Mouse (Mus musculus): ENCODE measurements at regions not wholly inside any gene's neighbourhood (a gene's known extent, or its start where the extent isn't known, plus 50 kb on each side); places are given as distances from the start of the nearest gene placed in this dataset.
A peak's percentile ranks its signal among the peaks of the same experiment; 100 is the strongest.

DNA sequence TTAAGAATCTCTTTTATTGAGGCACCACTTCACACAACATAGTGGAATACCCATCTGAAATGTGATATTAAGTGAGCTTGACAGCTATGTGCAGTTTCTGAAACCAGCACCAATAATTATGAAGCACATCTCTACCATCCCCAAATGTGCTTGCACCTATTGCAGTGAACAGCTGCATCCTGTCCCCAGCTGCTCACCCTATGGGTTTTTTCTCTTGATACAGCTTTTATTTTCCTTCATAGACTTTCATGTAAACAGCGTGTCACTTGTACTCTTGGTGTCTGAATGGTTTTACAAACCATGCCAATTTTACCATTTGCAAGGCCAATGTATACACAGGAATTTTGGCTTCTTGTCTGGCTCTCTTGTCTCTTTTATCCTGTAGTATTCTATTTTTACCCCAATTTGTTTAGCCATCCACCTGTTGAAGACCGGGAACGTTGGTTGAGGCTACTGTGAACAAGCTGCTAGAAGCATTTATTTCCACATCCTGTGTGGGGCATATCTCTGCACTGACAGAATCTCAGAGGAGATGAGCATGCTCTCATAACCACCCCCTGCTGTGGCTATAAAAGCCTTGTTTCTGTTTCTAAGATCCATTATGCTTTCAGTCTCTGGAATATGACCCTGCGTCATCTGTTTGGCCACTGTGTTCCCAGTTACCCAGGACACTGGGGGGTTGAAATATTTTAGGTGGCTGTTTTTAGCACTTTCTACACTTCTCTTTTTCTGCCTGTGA lies 197.2 kb upstream of the Mmadhc start:
- no peak for DNase-seq (ENCODE audit: inconsistent age in 2 of 2, low spot score in 1 of 2)

DNA sequence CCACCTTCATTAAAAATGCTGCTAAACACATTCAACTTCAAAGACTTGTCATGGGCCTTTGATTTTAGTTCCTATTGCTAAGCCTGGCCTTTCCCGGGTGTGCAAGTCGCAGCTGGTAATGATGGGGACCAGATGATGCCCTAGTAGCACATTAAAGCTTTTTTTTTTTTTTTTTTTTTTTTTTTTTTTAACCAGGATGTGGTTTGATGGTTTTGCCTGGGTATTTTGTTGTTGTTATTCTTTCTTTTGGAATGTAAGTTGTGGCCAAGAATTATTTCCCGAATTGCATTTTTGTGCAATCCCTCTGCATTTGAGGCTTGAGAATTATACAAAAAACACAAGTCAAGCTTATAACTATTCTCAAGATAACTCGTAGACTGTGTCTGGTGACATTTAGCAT lies 167.2 kb upstream of the Mmadhc start:
- DNase-seq (ENCODE audit: inconsistent age in 2 of 2, low spot score in 1 of 2), result no peak

DNA sequence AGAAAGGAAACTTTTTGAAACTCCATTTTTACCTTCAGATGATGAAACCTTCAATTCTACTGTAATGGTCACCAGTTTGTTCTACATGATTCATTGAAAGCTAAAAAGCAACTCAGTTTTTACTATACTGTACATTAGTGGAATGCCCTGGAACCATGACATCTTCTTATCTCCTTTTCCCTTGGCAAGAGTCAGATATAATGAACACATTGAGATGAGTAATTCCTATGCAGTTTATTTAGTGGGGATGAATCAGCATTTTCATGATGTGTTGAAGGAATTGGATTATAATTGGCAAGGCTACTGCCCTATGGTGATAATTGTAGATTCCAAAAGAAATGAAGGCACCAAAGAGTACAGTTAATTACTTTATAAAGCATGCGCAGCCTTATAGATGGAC lies 165.8 kb upstream of the Mmadhc start:
- peak in 1 of 2 experiments; percentile 26 for DNase-seq (ENCODE audit: inconsistent age in 2 of 2, low spot score in 1 of 2)

DNA sequence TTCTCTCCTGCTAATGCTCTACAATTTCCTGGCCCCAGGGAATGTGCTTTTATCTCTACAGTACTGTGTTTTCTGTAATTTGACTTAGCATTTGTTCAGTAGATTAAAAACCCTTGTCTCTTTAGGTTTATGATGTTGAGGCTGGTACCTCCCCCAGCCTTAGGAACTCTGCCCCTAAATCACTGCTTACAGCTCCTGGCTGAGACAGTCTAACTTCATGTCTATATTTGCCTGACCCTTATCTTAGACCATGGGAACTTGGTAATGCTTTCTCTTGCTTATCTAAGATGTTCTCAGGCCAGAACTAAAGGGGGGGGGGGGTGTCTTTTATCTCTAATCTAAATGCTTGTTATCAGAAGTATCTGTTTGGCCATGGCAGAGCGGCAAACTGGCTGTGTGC lies 160.1 kb upstream of the Mmadhc start:
- DNase-seq (ENCODE audit: inconsistent age in 2 of 2, low spot score in 1 of 2), result no peak

DNA sequence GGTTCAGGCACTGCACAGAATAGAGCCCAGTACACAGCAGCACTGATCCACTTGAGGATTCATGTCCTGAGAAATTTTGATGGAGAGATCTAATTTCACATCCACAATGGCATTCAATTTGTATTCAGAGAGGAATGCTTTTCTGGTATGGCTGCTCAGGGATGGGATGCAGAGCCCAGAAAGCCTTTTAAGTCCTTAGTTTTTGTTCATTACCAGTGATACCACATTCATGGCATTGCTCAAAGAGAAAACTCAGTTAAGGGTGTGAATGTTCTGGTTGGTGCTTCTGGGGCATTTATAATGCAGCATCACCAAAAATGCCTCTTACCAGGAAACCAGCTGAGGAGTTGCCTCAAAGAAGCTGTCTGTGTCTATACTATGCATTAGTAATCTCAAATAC lies 151.5 kb upstream of the Mmadhc start:
- no peak for DNase-seq (ENCODE audit: inconsistent age in 2 of 2, low spot score in 1 of 2)

DNA sequence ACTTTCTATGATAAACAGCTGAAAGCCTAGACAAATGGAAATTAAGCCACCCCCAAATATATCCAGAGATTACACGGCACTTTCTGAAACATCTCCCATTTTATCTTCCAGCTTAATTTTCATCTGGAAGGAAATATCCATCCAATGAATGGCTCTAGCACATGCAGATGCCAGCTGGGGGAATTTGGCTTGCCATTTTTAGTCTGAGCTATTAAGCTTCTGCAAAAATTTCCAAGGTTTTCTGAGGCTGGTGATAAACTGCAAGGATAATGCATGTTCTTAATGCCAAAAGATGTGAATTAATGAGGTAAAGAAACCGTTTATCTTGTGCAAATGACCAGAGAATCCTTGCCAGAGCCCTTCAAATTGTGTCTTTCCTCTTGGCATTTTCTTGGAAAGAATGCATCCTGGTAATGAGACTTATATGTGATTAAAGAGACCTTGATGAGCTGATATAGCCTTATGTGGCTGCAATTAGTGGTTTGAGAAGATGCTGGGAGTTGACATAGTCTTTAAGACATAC lies 149.4 kb upstream of the Mmadhc start:
- DNase-seq (ENCODE audit: inconsistent age in 2 of 2, low spot score in 1 of 2), result no peak

DNA sequence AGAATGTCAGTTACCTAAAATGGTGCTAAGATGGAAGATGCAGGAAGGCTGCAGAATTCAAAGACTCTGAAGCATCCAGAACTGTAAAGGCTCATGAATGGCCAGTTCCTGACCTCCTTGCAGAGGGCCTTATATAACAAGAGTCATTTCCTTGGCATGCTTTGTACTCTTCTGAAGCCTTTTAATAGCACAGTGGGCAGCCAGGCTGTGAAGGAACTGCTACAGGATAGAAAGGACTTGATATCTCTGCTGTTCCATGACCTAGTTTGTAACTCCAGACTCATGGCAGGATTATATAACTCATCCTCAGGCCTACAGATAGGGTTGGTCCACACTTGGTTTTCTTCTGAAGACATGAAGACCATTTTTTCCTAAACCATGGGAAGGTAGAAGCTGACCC lies 143.7 kb upstream of the Mmadhc start:
- DNase-seq (ENCODE audit: inconsistent age in 2 of 2, low spot score in 1 of 2), result no peak

DNA sequence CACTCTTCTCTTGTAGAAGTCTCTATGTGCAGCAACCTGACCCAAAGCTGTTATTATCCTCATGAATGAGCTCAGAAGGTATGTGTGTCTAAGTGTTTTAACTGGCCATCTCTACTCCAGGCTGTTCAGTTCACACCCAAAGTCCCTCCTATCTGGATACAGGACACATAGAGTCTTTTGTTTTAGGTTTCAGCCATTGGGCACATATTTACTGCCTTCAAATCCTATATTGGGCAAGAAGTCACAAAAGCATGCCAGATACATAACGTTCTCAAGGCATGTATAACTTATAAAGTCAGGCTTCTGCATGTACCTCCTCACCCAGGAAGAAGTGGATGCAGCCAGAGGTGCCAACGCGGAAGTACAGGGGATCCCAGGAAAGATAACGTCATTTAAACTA lies 136.6 kb upstream of the Mmadhc start:
- no peak for DNase-seq (ENCODE audit: inconsistent age in 2 of 2, low spot score in 1 of 2)

DNA sequence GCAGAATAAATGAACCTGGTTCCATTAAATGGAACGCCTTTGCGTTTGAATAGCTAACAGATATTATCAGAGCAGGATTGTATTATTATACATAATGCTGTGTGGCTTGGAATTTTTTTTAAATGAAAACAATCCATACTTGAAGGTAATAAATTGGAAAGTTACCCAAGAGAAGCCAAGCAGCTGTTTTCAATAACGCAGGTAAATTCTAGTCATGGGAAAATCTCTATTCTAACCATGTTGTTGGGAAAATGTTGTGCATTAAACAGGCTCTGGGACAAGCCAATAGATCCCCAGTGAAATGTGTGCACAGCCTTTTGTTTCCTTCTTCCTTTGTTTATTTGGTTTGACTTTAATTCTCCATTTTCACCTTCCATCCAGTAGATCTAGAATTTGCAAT lies 128.6 kb upstream of the Mmadhc start:
- no peak for DNase-seq (ENCODE audit: inconsistent age in 2 of 2, low spot score in 1 of 2)

DNA sequence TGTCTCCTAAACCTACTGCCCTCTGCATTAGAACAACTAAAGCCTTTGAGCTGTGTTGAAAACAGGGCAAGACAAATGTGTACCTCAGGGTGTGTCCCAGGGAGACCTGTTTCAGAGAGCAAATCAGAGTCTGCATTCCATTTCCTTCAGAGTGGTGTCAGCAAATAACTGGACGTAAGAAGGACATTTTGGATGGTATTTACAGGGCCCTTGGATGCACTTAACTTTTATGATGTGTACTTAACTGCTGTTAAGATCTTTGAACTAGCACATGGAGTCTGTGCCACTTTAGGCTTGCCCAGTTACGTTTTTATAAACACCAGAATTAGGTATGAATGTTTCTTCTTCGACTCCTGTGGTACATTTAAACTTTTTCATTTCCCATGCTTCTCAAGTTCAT lies 123.0 kb upstream of the Mmadhc start:
- DNase-seq (ENCODE audit: inconsistent age in 2 of 2, low spot score in 1 of 2), result no peak

DNA sequence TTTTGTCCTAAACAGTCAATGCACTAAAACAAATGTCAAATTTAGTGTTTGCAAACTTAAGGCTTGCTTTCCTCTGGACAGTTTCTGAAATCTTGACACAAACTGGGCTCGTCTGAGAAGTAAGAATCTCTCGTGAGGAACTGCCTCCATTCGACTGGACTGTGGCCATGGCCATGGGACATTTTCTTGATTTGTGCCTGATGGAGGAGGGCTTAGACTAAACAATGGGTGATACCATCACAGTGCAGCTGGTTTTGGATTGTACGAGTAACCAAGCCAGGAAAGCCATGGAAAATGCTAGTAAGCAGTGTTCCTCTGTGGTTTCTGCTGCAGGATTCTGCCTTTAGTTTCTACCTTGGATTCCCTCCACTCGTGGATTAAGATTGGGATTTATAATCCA lies 121.0 kb upstream of the Mmadhc start:
- DNase-seq (ENCODE audit: inconsistent age in 2 of 2, low spot score in 1 of 2), result no peak

DNA sequence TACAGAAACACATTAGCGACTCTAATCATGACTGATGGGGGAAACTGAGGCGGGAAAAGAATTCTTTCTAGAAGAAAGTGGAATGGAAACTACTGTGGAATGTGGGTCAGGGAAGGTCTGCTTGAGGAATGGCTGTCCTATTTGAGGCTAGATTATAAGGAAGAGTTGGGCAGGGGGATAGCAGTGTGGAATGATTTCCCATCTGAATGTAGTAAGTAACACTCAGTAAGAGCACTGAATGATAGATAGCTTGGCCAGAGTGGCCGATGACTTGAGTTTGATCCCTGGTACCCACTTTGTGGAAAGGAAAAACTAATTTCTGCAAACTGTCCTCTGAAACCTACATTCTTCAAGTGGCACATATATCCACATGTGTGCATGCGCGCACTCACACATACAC lies 120.5 kb upstream of the Mmadhc start:
- DNase-seq (ENCODE audit: inconsistent age in 2 of 2, low spot score in 1 of 2), result no peak

DNA sequence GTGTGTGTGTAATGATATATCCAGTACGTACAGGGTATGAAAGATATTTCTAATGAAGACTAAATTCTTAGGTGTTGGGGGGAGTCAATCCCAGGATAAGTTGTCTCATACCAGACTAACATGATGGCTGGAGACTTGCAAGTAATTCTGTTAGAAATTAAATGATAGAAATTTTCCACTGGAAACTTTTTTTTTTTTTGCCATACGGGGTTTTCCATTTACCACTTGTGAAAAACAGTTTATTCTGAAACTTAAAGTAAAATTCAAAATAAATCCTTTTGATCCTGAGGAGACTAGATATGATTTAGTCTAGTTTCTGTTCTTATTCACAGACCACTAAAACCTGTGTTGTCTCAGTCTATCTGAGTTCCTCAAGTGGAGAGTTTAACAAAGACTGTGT lies 119.5 kb upstream of the Mmadhc start:
- DNase-seq (ENCODE audit: inconsistent age in 2 of 2, low spot score in 1 of 2), result no peak

DNA sequence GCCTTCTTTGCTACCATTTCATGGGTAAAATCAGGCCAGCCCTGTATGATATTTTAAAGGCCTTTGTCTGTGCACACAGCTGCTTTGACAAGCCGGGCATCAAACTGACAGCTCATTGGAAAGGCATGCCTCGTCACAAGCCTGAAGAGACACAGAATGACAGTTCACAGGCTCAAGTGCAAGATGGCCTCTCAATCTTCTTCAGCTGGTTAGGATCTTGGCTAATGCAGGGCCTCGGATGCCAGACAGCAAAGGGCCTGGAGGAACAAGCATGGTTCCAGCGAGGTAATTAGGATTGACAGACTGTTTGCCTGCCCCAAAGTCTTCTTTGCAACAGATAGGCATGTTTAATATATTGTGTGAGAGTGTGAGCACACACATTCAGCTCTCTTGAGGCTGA lies 109.3 kb upstream of the Mmadhc start:
- no peak for DNase-seq (ENCODE audit: inconsistent age in 2 of 2, low spot score in 1 of 2)

DNA sequence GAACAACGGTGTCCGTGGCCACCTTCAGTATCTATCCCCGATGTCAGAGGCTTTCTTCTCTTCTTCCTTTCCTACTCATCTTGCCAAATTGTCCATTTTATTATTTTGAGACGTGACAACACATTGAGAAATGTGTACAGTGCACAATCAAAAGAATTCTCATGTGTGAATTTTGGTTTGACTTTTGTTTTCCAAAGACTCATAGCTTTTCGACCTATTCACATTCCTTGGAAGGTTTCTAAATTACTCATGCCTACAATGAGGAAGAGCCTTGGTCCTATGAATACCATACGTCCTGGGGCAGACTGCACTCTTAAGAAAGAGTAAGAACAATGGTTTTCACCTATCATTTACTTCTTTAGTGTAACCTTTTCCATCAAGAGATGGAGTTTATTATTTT lies 106.5 kb upstream of the Mmadhc start:
- DNase-seq (ENCODE audit: inconsistent age in 2 of 2, low spot score in 1 of 2), result no peak

DNA sequence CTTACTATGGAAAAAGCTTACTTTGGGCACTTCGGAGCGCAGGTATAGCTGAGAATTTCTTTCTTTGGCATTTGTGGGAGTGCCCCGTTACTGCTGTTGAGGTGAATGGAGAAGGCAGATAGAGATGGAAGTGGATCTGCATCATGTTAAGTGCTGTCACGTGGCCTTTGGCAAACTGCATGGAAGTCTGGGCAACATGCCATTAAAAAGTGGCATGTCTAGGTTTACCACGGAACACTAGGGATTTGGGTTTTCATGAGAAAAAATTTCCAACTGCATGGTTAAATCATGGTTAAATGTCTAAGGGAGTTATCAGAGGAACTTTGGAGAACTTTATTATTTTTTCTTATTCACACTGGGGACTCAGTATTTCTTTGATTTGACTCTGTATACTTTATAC lies 102.0 kb upstream of the Mmadhc start:
- no peak for DNase-seq (ENCODE audit: inconsistent age in 2 of 2, low spot score in 1 of 2)

DNA sequence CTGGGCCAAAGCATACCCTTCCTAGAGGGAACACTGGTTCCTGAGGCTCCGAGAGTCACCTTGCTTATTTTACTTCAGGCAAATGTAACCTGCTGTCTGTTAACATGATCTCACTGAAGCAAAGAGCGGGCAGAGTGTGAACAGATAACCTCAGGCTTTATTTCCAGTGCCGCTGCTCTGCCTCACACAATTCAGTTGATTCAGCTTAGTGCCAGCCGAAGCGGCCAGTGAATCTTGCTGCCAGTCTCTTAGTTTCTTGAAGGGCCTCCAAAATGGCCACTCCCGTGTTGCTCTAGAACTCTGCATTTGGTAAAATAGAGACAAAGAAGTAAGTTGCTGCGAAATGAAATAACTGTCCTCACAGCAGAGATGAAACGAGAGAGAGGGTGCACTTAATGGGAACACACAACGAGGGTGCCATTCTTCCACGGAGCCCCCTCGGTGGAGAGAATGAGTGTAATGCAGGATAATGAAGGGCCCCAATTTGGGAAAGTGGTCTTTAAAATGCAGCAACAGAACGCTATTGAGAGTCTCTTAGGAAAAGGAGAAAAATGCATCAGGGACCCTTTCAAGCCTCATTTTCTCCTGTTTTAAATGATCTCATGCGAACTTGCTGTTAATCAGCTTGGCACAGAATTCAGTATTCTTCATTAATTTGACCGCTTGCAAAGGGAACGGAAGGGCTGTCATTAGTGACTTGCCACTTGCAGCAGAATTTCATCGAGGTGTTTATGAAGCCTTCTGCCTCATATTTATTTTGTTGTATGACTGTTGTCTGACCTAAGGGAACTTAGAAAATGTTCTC lies 81.2 kb upstream of the Mmadhc start:
- DNase-seq (ENCODE audit: inconsistent age in 2 of 2, low spot score in 1 of 2), result no peak

DNA sequence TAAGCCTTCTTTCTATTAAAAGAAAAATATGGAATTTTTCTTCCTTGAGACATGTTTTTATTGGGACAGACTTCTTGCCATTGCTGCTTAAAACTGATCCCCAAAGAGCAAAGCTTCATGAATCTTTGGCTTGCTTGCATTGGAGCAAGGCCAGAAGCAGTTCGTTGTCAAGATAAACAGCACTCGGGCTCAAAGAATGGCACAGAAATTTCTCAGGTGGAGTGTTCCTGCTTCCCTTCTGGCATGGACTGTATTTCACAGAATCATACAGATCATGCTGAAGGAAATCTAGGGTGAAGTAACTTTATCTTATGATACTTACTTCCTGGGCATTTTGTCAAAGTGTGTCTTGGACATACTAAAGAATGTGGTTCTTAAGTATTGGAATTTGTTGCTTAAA lies 77.0 kb upstream of the Mmadhc start:
- DNase-seq (ENCODE audit: inconsistent age in 2 of 2, low spot score in 1 of 2), result peak in 1 of 2 experiments; percentile 30

DNA sequence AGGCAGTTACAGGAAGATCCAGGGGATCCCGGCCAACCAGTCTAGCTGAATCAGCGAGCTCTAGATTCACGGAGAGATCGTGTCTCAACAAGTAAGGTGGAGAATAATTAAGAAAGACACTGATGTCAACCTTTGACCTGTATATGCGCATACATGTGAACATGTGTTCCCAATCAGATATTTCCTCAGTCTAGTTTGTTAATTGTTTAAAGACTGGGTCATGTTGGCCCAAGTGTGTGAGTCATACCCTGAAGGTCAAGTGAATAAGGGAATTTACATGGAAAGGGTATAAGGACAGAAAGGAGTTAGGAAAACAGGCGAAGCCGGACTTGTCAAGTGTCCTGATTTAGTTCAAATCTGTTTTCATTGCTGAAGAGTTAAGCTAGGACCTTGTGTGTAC lies 76.4 kb upstream of the Mmadhc start:
- DNase-seq (ENCODE audit: inconsistent age in 2 of 2, low spot score in 1 of 2), result peak in 1 of 2 experiments; percentile 24

DNA sequence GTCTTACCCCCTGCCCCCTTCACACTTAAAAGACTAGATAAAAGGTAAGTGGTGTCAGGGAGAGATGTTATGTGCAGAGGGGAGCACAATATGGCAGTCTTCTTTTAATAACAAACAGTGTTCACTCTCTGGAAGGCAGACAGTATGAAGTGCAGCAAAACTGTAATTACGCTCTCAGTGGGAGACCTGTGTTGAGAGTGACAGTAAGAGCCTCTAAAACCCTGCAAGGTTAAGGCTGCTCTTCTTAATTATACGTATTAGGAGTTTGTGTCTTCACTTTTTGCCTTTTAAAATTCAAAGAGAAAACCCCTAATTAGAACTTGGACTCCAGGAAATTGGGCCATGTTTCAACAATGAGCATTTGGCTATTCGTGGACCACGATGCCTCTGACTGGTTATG lies 72.2 kb upstream of the Mmadhc start:
- no peak for DNase-seq (ENCODE audit: inconsistent age in 2 of 2, low spot score in 1 of 2)

DNA sequence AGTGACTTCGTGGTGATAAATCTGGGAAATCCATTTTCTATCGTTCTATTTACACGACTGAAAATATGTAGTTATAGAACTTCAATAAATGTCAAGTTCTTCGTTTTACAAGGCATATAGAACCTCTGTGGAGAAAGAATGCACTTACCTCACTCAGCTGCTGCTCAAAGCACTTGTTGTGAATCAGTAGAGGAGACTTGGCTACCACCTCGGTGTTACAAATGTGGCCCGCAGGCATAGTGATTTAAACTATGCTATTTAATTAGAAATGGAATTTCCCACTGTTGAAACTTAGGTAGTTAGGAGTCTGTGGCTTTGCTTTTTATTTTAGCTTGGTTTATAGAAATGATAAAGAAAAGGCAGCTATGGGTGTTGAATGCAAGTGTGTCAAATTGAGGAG lies 71.8 kb upstream of the Mmadhc start:
- no peak for DNase-seq (ENCODE audit: inconsistent age in 2 of 2, low spot score in 1 of 2)

DNA sequence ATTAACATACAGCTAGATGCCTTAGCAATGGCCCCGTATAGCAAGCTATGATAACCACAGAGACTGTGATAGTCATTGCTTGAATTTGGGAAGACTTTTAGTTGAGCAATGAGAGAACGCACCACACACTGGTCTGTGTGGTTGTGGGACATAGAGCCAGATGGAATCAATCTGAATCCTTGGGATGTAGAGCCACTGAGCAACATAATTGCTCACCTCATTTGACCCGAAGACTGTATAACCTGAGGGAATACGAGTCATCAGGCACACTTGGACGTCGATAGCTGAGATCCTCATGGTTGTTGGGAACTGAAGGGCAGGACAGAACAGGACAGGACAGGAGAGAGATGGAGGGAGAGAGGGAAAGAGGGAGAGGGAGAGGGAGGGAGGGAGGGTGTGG lies 68.6 kb upstream of the Mmadhc start:
- no peak for DNase-seq (ENCODE audit: inconsistent age in 2 of 2, low spot score in 1 of 2)

DNA sequence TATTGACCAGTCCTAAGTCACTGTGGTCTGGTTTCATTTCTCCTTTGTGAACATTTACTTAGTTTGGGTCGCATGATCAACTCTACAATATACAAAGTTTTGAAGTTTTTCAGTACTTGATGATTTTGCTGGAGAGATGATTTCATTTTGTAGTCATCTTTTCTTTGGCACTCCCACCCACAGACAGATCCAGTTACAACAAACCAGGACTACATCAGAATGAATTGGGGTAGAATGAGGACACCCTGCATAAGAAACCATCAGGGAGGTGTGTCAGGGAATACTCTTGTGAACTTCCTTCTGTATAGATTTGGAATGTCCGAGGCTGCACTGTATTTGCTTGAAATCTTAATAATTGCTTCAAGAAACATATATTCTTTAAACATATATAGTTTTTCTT lies 59.5 kb upstream of the Mmadhc start:
- DNase-seq (ENCODE audit: inconsistent age in 2 of 2, low spot score in 1 of 2), result no peak

Data from adrenal gland, adult (tissue).